ENCODE assay signal across 15 mouse cellular contexts in genomic region chr13:111928636-111929544, GRCm38 (mm10).
DNase-seq lines count a peak whose midpoint lies in the region; ATAC-seq and TF ChIP-seq lines count a peak whose summit lies in the region.
"Had no signal": no experiment of that assay in that cellular context is flagged by ENCODE, and none has a peak within 500 bp of the region (broad histone marks: within the 10 kb centered on the region; RNA-seq: fewer than 3 reads in every experiment).

No protein-coding gene starts in this region.

- H3K4me3 ChIP-seq in hindbrain, embryonic 16.5 days (ENCODE audit: low read length) = no peak overlapping the region
- no peak overlapping the region for H3K4me3 ChIP-seq in hindbrain, embryonic 12.5 days
- H3K4me3 ChIP-seq in bone marrow, adult 2 months (replicated peaks; ENCODE audit: control insufficient read depth, low read depth, low read length) = no peak overlapping the region
- H3K4me3 ChIP-seq in intestine, embryonic 16.5 days (ENCODE audit: low read length) = no peak overlapping the region
- H3K4me3 ChIP-seq: limb, embryonic 15.5 days; midbrain, embryonic 13.5 days; neural tube, embryonic 12.5 days had no signal

- no peak for TF ChIP-seq CTCF in bone marrow, adult 2 months (IDR thresholded peaks at IDR 0.05; ENCODE audit: control insufficient read depth, insufficient read depth, low read length)

- DNase-seq in left cerebral cortex, postnatal 25 days (ENCODE audit: low spot score in 2 of 2) = no peak
- DNase-seq in cerebellum, postnatal 36 days = no peak
- DNase-seq: cerebellum, adult 9-11 months; right cerebral cortex, adult 18-20 months had no signal

- no peaks in the 10 kb centered on the region for H3K9me3 ChIP-seq in hindbrain, embryonic 16.5 days (ENCODE audit: control insufficient read depth, low read length)
- no peaks in the 10 kb centered on the region for H3K9me3 ChIP-seq in hindbrain, embryonic 12.5 days (replicated peaks)
- no peaks in the 10 kb centered on the region for H3K9me3 ChIP-seq in intestine, embryonic 16.5 days (ENCODE audit: control insufficient read depth, low read length)
- H3K9me3 ChIP-seq: limb, embryonic 15.5 days; midbrain, embryonic 13.5 days; neural tube, embryonic 12.5 days had no signal

- H3K36me3 ChIP-seq in hindbrain, embryonic 16.5 days (ENCODE audit: control insufficient read depth, insufficient read depth, low read length) = no peaks in the 10 kb centered on the region
- H3K36me3 ChIP-seq in hindbrain, embryonic 12.5 days = no peaks in the 10 kb centered on the region
- H3K36me3 ChIP-seq in intestine, embryonic 16.5 days (ENCODE audit: control insufficient read depth, insufficient read depth, low read length) = no peaks in the 10 kb centered on the region
- H3K36me3 ChIP-seq: limb, embryonic 15.5 days; midbrain, embryonic 13.5 days; neural tube, embryonic 12.5 days had no signal

- H3K27ac ChIP-seq in hindbrain, embryonic 16.5 days (ENCODE audit: low read depth, low read length) = 0 out of 2 replicates have a peak overlapping the region, but pooled peaks have one; percentile 36
- no peak overlapping the region for H3K27ac ChIP-seq in hindbrain, embryonic 12.5 days
- H3K27ac ChIP-seq in bone marrow, adult 2 months (ENCODE audit: control insufficient read depth, insufficient read depth, low read depth, low read length, poor library complexity) = peak overlapping the region; percentile 41
- H3K27ac ChIP-seq in intestine, embryonic 16.5 days (ENCODE audit: low read length) = peak overlapping the region; percentile 11; the same call in 1 of the 2 replicates
- H3K27ac ChIP-seq: hindbrain, embryonic 14.5 days; kidney, postnatal 0 days; limb, embryonic 15.5 days; midbrain, embryonic 13.5 days; neural tube, embryonic 12.5 days had no signal

- H3K27me3 ChIP-seq in hindbrain, embryonic 16.5 days (replicated peaks; ENCODE audit: control insufficient read depth, insufficient read depth, low read length) = no peaks in the 10 kb centered on the region
- no peaks in the 10 kb centered on the region for H3K27me3 ChIP-seq in hindbrain, embryonic 12.5 days
- H3K27me3 ChIP-seq in intestine, embryonic 16.5 days (replicated peaks; ENCODE audit: control insufficient read depth, insufficient read depth, low read length) = no peaks in the 10 kb centered on the region
- H3K27me3 ChIP-seq: limb, embryonic 15.5 days; midbrain, embryonic 13.5 days; neural tube, embryonic 12.5 days had no signal

- no peak overlapping the region for H3K9ac ChIP-seq in hindbrain, embryonic 16.5 days (ENCODE audit: low read depth, low read length)
- H3K9ac ChIP-seq in hindbrain, embryonic 12.5 days = no peak overlapping the region
- no peak overlapping the region for H3K9ac ChIP-seq in intestine, embryonic 16.5 days (ENCODE audit: low read depth, low read length)
- H3K9ac ChIP-seq: hindbrain, embryonic 14.5 days; limb, embryonic 15.5 days; midbrain, embryonic 13.5 days; neural tube, embryonic 12.5 days had no signal

- WGBS in hindbrain, embryonic 16.5 days = 73% methylated on average over 9 of the region's 9 CpGs
- 83% methylated on average over 9 of the region's 9 CpGs for WGBS in hindbrain, embryonic 12.5 days
- 67% methylated on average over 9 of the region's 9 CpGs for WGBS in bone marrow, adult 2 months
- 66% methylated on average over 9 of the region's 9 CpGs for WGBS in intestine, embryonic 16.5 days

- intact Hi-C loops in left cerebral cortex, postnatal 25 days (cut with DNase I) = no loop called here

- no peak for ATAC-seq in hindbrain, embryonic 16.5 days
- no peak for ATAC-seq in hindbrain, embryonic 12.5 days (ENCODE audit: low FRiP score)
- ATAC-seq in intestine, embryonic 16.5 days = peak; percentile 80
- ATAC-seq in monocyte, adult 5-6 weeks (replicated peaks; ENCODE audit: insufficient number of reproducible peaks, low FRiP score, low TSS enrichment, poor library complexity, severe bottlenecking) = peak; percentile 41; the same call in 1 of the 2 replicates
- ATAC-seq in frontal cortex, adult (ENCODE audit: low TSS enrichment) = no peak
- ATAC-seq: midbrain, embryonic 13.5 days had no signal

- no peak for TF ChIP-seq POLR2A in bone marrow, adult 2 months (IDR thresholded peaks at IDR 0.05; ENCODE audit: borderline replicate concordance, control insufficient read depth, low read depth, low read length)

- no peaks in the 10 kb centered on the region for H3K4me1 ChIP-seq in hindbrain, embryonic 16.5 days (ENCODE audit: control insufficient read depth, insufficient read depth, low read depth, low read length)
- no peaks in the 10 kb centered on the region for H3K4me1 ChIP-seq in hindbrain, embryonic 12.5 days
- peaks cover 2% of the 10 kb centered on the region; the same call in 1 of the 2 replicates for H3K4me1 ChIP-seq in bone marrow, adult 2 months (ENCODE audit: control insufficient read depth, insufficient read depth, low read length)
- peaks cover 5% of the 10 kb centered on the region; the same call in 1 of the 2 replicates for H3K4me1 ChIP-seq in intestine, embryonic 16.5 days (ENCODE audit: control insufficient read depth, insufficient read depth, low read length)
- H3K4me1 ChIP-seq: limb, embryonic 15.5 days; midbrain, embryonic 13.5 days; neural tube, embryonic 12.5 days had no signal

- no peak overlapping the region for H3K4me2 ChIP-seq in hindbrain, embryonic 16.5 days (ENCODE audit: low read length)
- H3K4me2 ChIP-seq in hindbrain, embryonic 12.5 days (replicated peaks) = no peak overlapping the region
- no peak overlapping the region for H3K4me2 ChIP-seq in intestine, embryonic 16.5 days (ENCODE audit: low read depth, low read length)
- H3K4me2 ChIP-seq: hindbrain, embryonic 14.5 days; limb, embryonic 15.5 days; midbrain, embryonic 13.5 days; neural tube, embryonic 12.5 days had no signal

Comparison
In these comparisons a context has a peak if more than half of its experiments do, and no peak if none do; other contexts are left out.
1. ATAC-seq: peak in intestine, embryonic 16.5 days (single experiment) and monocyte, adult 5-6 weeks (single experiment); none in hindbrain, embryonic 16.5 days (single experiment), hindbrain, embryonic 12.5 days (single experiment) and frontal cortex, adult (single experiment).